Mouse (Mus musculus) CH12.LX (cell line): ENCODE measurements at regions not wholly inside any gene's neighbourhood (a gene's known extent, or its start where the extent isn't known, plus 50 kb on each side); places are given as distances from the start of the nearest gene placed in this dataset.

Experiments
- DNase-seq: peaks from one replicate; pipeline ENCODE4 v3.0.0-alpha.2; 2013; ENCODE audit errors: extremely low read depth
- H3K27ac ChIP-seq: 2 replicates; pipeline ENCODE4 v1.5.1; 2012; ENCODE audit warnings: low read depth, mild to moderate bottlenecking, control low read depth, moderate library complexity; ENCODE audit not compliant: insufficient read depth
- H3K27me3 ChIP-seq: replicated peaks from 2 replicates; pipeline ENCODE3; 2012; ENCODE audit warnings: inconsistent platforms
- H3K36me3 ChIP-seq, 2 experiments: replicated peaks in 1 of 2; 2 replicates each; pipeline versions ENCODE3 to v1.6.1; 2012; ENCODE audit warnings: inconsistent platforms in 1 of 2, low read length in 1 of 2, mild to moderate bottlenecking in 1 of 2, mixed read lengths in 1 of 2, moderate library complexity in 1 of 2; ENCODE audit not compliant: control insufficient read depth in 1 of 2, insufficient read depth in 1 of 2
- H3K4me1 ChIP-seq, 2 experiments: 2 replicates each; pipeline ENCODE4 v1.6.1; 2012; ENCODE audit warnings: inconsistent platforms in 1 of 2, moderate library complexity in 1 of 2; ENCODE audit not compliant: insufficient read depth in 2 of 2, control insufficient read depth in 1 of 2
- H3K4me2 ChIP-seq: 2 replicates; pipeline ENCODE4 v1.6.1; 2012; ENCODE audit warnings: low read depth, mild to moderate bottlenecking, control low read depth; ENCODE audit not compliant: poor library complexity, insufficient read depth, severe bottlenecking
- H3K4me3 ChIP-seq, 3 experiments: fragments of 150-350 bp in 1 of 3; sonication (generic) in 1 of 3; replicated peaks in 1 of 3; 2 replicates each; pipeline versions ENCODE3 to v1.5.1; 2011 to 2012; ENCODE audit warnings: low read depth in 2 of 3, low read length in 2 of 3, mild to moderate bottlenecking in 2 of 3, moderate library complexity in 2 of 3, control low read depth in 1 of 3, improper control_type of control experiment in 1 of 3, inconsistent platforms in 1 of 3, mixed read lengths in 1 of 3; ENCODE audit not compliant: poor library complexity in 1 of 3
- H3K79me2 ChIP-seq: replicated peaks from 2 replicates; pipeline ENCODE4 v1.6.1; 2012; ENCODE audit warnings: mild to moderate bottlenecking, moderate library complexity; ENCODE audit not compliant: control insufficient read depth, poor library complexity, insufficient read depth, severe bottlenecking; ENCODE audit errors: extremely low read depth
- H3K9ac ChIP-seq: 2 replicates; pipeline ENCODE4 v1.6.1; 2012; ENCODE audit warnings: low read depth, mild to moderate bottlenecking, control low read depth, moderate library complexity; ENCODE audit not compliant: insufficient read depth
- H3K9me3 ChIP-seq: replicated peaks from 2 replicates; pipeline ENCODE3; 2012; ENCODE audit warnings: low read length, inconsistent platforms, mixed read lengths
- ELF1 ChIP-seq: IDR thresholded peaks from 2 replicates; pipeline ENCODE4 v1.6.1; 2014; ENCODE audit warnings: low read depth, mild to moderate bottlenecking, inconsistent platforms, low read length, improper control_type of control experiment
- ETS1 ChIP-seq: conservative IDR thresholded peaks from 2 replicates; pipeline ENCODE4 v1.6.1; 2012; ENCODE audit warnings: low read depth, mild to moderate bottlenecking, inconsistent platforms, low read length, improper control_type of control experiment, moderate library complexity
- HCFC1 ChIP-seq: IDR thresholded peaks from 2 replicates; pipeline ENCODE4 v1.6.1; 2012; ENCODE audit warnings: low read depth, mild to moderate bottlenecking, inconsistent platforms, low read length, improper control_type of control experiment
- JUN ChIP-seq: IDR thresholded peaks from 2 replicates; pipeline ENCODE4 v1.6.1; 2011; ENCODE audit warnings: low read depth, mild to moderate bottlenecking, low read length, improper control_type of control experiment, moderate library complexity; ENCODE audit not compliant: insufficient read depth
- JUND ChIP-seq: conservative IDR thresholded peaks from 2 replicates; pipeline ENCODE4 v1.6.1; 2011; ENCODE audit warnings: low read depth, low read length, improper control_type of control experiment
- MXI1 ChIP-seq: IDR thresholded peaks from 2 replicates; pipeline ENCODE4 v1.6.1; 2011; ENCODE audit warnings: mild to moderate bottlenecking, low read depth, low read length, improper control_type of control experiment
- NRF1 ChIP-seq: IDR thresholded peaks from 2 replicates; pipeline ENCODE4 v1.6.1; 2014; ENCODE audit warnings: low read depth, mild to moderate bottlenecking, inconsistent platforms, low read length, improper control_type of control experiment, moderate library complexity
- RCOR1 ChIP-seq: conservative IDR thresholded peaks from 2 replicates; pipeline ENCODE4 v1.6.1; 2012; ENCODE audit warnings: low read depth, mild to moderate bottlenecking, inconsistent platforms, low read length, improper control_type of control experiment
- ZKSCAN1 ChIP-seq: IDR thresholded peaks from 2 replicates; pipeline ENCODE4 v1.6.1; 2012; ENCODE audit warnings: low read depth, inconsistent platforms, low read length, improper control_type of control experiment, borderline replicate concordance
- dilution Hi-C: fragments of 300-500 bp; cut with MboI; formaldehyde crosslinking; loops from 2 replicates; pipeline ENCODE4 v1.14.3; 2020; ENCODE audit warnings: low sequenced_read_pairs; ENCODE audit not compliant: extremely low pct_unique_long_range_greater_than_20kb, extremely low pct_ligation_motif_present
- in situ Hi-C: fragments of 300-500 bp; cut with MboI; formaldehyde crosslinking; loops from 3 replicates; pipeline ENCODE4 v1.14.3; 2019; ENCODE audit warnings: low sequenced_read_pairs, low pct_ligation_motif_present, low pct_unique_long_range_greater_than_20kb, mixed read lengths

DNA sequence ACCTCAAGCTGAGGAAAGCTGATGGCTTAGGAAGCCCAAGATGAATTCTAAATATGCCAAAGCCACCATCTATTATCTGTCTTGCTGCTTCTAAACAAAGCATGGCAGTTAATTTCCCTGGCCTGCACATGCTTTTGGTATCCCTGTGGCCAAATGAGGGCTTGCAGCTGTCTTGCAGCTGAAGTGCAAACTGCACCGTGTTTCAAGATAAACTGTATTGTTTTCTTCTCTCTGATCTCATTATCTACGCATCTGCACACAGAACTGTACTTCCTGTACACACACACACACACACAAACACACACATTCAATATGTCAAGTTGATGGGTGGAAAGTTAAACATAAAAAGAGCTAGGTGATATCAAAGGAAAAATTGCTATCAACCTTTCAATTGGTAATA is 221.7 kb upstream of the Veph1 start:
- TF ChIP-seq HCFC1 (no peak), ELF1 (no peak), MXI1 (no peak)
- TF ChIP-seq, all 38 proteins: peak for 0
- in situ Hi-C loops = no loop called here
- no peaks in the 10 kb centered on the region for H3K36me3 ChIP-seq
- H3K9me3 ChIP-seq = peaks cover 4% of the 10 kb centered on the region
- no peaks in the 10 kb centered on the region for H3K27me3 ChIP-seq
- no peak overlapping the region for H3K4me3 ChIP-seq
- peaks cover 4 to 8% of the 10 kb centered on the region in 2 experiments for H3K4me1 ChIP-seq
- H3K27ac ChIP-seq = no peak overlapping the region
- no peak overlapping the region for H3K9ac ChIP-seq
- DNase-seq = no peak
- peak overlapping the region; percentile 88 for H3K4me2 ChIP-seq
- dilution Hi-C loops = no loop called here
- H3K79me2 ChIP-seq = no peaks in the 10 kb centered on the region

DNA sequence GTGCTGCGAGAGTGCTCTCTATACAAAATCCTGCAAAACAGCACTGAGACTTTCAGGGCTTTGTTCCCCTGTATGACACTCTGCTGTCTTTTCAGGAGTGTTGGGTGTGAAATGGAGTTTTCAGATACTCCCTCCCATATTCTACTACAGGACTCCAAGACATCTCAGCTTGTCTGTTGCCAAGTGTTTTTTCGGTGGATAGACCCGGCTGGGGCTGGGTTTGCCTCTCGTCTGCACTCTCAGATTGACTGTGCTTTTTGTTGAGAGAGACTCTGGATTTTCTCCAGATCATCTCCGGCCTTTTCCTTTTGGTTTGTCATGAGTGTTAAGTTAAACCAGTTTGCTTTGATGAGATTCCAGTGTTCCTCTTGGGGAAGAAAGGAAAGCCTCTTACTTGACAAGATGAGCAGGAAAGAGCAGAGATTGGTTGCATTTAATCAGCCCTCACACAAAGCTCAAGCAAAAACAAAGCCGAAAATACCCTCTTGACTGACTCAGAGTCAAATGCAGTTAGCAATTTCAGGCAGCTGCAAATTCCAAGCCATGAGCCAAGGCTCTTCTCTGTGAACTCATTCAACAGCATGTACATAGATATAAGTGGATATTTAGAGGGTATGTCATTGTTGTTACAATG is 219.3 kb upstream of the Veph1 start:
- Histone ChIP-seq H3K27me3 (no peaks in the 10 kb centered on the region), H3K4me1 (peaks cover 4 to 26% of the 10 kb centered on the region in 2 experiments), H3K36me3 (no peaks in the 10 kb centered on the region), H3K79me2 (no peaks in the 10 kb centered on the region), H3K27ac (no peak overlapping the region), H3K9ac (no peak overlapping the region), H3K4me3 (no peak overlapping the region), H3K9me3 (peaks cover 4% of the 10 kb centered on the region), H3K4me2 (no peak overlapping the region)
- dilution Hi-C loops = no loop called here
- in situ Hi-C loops = no loop called here
- no peak for TF ChIP-seq ETS1
- no peak for TF ChIP-seq ZKSCAN1
- DNase-seq = no peak

DNA sequence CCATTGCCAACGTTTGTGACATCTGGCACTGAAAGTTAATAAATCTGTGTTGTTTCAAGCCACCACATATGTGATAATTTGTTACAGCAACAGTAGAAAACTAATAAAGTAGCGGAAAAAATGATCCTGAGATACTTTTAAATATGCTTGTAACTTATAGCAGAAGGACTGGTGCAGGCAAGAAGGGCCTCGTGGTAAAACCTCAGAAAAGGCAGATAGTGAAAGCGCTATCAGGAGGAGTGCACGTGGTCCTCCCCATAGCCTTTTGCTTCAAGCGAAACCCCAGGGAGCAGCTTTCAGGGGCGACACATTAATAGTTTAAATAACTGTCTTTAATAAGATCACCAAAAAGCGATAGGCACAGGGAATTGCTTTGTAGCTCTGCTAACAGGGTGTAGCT is 217.9 kb upstream of the Veph1 start:
- Histone ChIP-seq H3K4me3 (no peak overlapping the region), H3K79me2 (no peaks in the 10 kb centered on the region), H3K27ac (no peak overlapping the region), H3K9me3 (peaks cover 4% of the 10 kb centered on the region), H3K9ac (no peak overlapping the region), H3K4me2 (no peak overlapping the region), H3K36me3 (no peaks in the 10 kb centered on the region), H3K4me1 (peaks cover 4 to 32% of the 10 kb centered on the region in 2 experiments), H3K27me3 (no peaks in the 10 kb centered on the region)
- dilution Hi-C loops = no loop called here
- in situ Hi-C loops = no loop called here
- TF ChIP-seq RCOR1 = no peak
- TF ChIP-seq JUND = no peak
- TF ChIP-seq NRF1 = no peak
- TF ChIP-seq JUN = no peak
- no peak for DNase-seq
